Mouse (Mus musculus) MEL (cell line): ENCODE measurements around the gene Ablim2.

Experiments
- ELF1 ChIP-seq: IDR thresholded peaks from 2 replicates; pipeline ENCODE4 v1.6.1; 2014; ENCODE audit warnings: low read depth, mild to moderate bottlenecking, inconsistent platforms, low read length, improper control_type of control experiment, moderate library complexity
- POLR2AphosphoS5 ChIP-seq: IDR thresholded peaks from 2 replicates; pipeline ENCODE4 v1.6.1; 2012; ENCODE audit warnings: low read depth, borderline replicate concordance, mild to moderate bottlenecking, inconsistent platforms, low read length, moderate library complexity, mixed read lengths
- USF1 ChIP-seq: IDR thresholded peaks from 2 replicates; pipeline ENCODE4 v1.6.1; 2014; ENCODE audit warnings: low read depth, mild to moderate bottlenecking, inconsistent platforms, low read length, improper control_type of control experiment, moderate library complexity

DNA sequence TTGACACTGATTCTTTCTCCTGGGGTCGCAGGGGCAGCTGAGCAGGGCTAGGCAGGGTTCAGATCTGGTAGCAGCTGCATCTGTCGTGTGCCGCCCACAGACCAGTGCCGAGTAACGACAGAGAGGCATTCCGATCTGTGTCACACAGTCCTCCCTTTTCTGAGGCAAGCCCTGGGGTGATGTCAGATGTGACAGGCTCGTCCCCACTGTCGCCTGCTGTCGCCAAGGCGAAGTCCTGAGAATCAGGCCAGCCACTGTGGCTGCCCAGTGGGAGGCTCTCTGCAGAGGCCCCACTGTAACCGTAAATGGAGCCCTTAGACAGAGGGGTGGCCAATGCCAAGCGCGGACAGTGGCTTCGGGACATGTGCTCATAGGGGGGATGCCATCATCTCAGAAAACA is 69.4 kb downstream of the Ablim2 start:
- TF ChIP-seq USF1 (no peak), ELF1 (no peak), POLR2AphosphoS5 (no peak)
